Mouse (Mus musculus): Measurements from ENCODE around the gene Npb. TPM values are rescaled to one million over a fixed set of nuclear protein-coding genes. Genes with fewer than 3 reads are reported as not detected.
A peak's percentile ranks its signal among the peaks of the same experiment; 100 is the strongest.

Gene Npb
- polyA plus RNA-seq, 1 experiment from 2014 or later, result 13.6 TPM

- H3K36me3 ChIP-seq (ENCODE audit: control insufficient read depth, insufficient read depth), result peaks cover 41% of the 10 kb centered on the region
Observed at GRCm38 (mm10) chr11:120583937-120584336, 24.3 kb upstream of the Npb start.

GRCm38 (mm10) chr11:120588531-120588930 is 19.7 kb upstream of the Npb start:
- ATAC-seq (replicated peaks; ENCODE audit: extremely low read depth, insufficient read depth, low FRiP score), result no peak
- no peak overlapping the region for H3K9ac ChIP-seq (ENCODE audit: low read length)
- WGBS, result 80% methylated on average over 6 of the region's 6 CpGs
- H3K4me1 ChIP-seq (ENCODE audit: control insufficient read depth, insufficient read depth, low read length), result no peaks in the 10 kb centered on the region
- no peak overlapping the region for H3K4me3 ChIP-seq (ENCODE audit: low read length)
- no peak overlapping the region for H3K4me2 ChIP-seq (ENCODE audit: low read depth, low read length)
- H3K36me3 ChIP-seq (ENCODE audit: control insufficient read depth, insufficient read depth), result peaks cover 65% of the 10 kb centered on the region
- no peak overlapping the region for H3K27ac ChIP-seq (ENCODE audit: low read length)
- no peaks in the 10 kb centered on the region for H3K27me3 ChIP-seq (ENCODE audit: control insufficient read depth, insufficient read depth, low read length)
- peaks cover 3% of the 10 kb centered on the region; the same call in 1 of the 2 replicates for H3K9me3 ChIP-seq (replicated peaks; ENCODE audit: control insufficient read depth, low read length)

More at GRCm38 (mm10) chr11:120583937-120584336, 24.3 kb upstream of the Npb start:
- no peak for ATAC-seq (replicated peaks; ENCODE audit: extremely low read depth, insufficient read depth, low FRiP score)
- H3K4me2 ChIP-seq (ENCODE audit: low read depth, low read length), result no peak overlapping the region
- H3K27me3 ChIP-seq (ENCODE audit: control insufficient read depth, insufficient read depth, low read length), result no peaks in the 10 kb centered on the region
- H3K4me3 ChIP-seq (ENCODE audit: low read length), result no peak overlapping the region
- H3K27ac ChIP-seq (ENCODE audit: low read length), result no peak overlapping the region
- 97% methylated on average over 1 of the region's 1 CpGs for WGBS
- peaks cover 20% of the 10 kb centered on the region for H3K4me1 ChIP-seq (ENCODE audit: control insufficient read depth, insufficient read depth, low read length)
- H3K9me3 ChIP-seq (replicated peaks; ENCODE audit: control insufficient read depth, low read length), result peaks cover 3% of the 10 kb centered on the region; the same call in 1 of the 2 replicates
- no peak overlapping the region for H3K9ac ChIP-seq (ENCODE audit: low read length)

- H3K27ac ChIP-seq (ENCODE audit: low read length), result peak overlapping the region; percentile 88
- H3K4me2 ChIP-seq (ENCODE audit: low read depth, low read length), result peak overlapping the region; percentile 77
- H3K9ac ChIP-seq (ENCODE audit: low read length), result peak overlapping the region; percentile 88
- H3K36me3 ChIP-seq (ENCODE audit: control insufficient read depth, insufficient read depth), result peaks cover 40% of the 10 kb centered on the region
- H3K27me3 ChIP-seq (ENCODE audit: control insufficient read depth, insufficient read depth, low read length), result no peaks in the 10 kb centered on the region
- WGBS, result 3% methylated on average over 88 of the region's 99 CpGs
- peak overlapping the region; percentile 91 for H3K4me3 ChIP-seq (ENCODE audit: low read length)
- peaks cover 17% of the 10 kb centered on the region for H3K4me1 ChIP-seq (ENCODE audit: control insufficient read depth, insufficient read depth, low read length)
- no peaks in the 10 kb centered on the region for H3K9me3 ChIP-seq (replicated peaks; ENCODE audit: control insufficient read depth, low read length)
- ATAC-seq (replicated peaks; ENCODE audit: extremely low read depth, insufficient read depth, low FRiP score), result peak; percentile 20
Observed at GRCm38 (mm10) chr11:120597240-120598235, 10.7 kb upstream of the Npb start.

- Histone ChIP-seq H3K36me3 (ENCODE audit: control insufficient read depth, insufficient read depth) (peaks cover 40% of the 10 kb centered on the region), H3K9ac (ENCODE audit: low read length) (peak within 1 kb of the TSS; percentile 88), H3K27ac (ENCODE audit: low read length) (peak within 1 kb of the TSS; percentile 88), H3K27me3 (ENCODE audit: control insufficient read depth, insufficient read depth, low read length) (no peaks in the 10 kb centered on the region), H3K4me1 (ENCODE audit: control insufficient read depth, insufficient read depth, low read length) (peaks cover 17% of the 10 kb centered on the region), H3K9me3 (replicated peaks; ENCODE audit: control insufficient read depth, low read length) (no peaks in the 10 kb centered on the region), H3K4me2 (ENCODE audit: low read depth, low read length) (peak within 1 kb of the TSS; percentile 90), H3K4me3 (ENCODE audit: low read length) (peak within 1 kb of the TSS; percentile 91)
- peak; percentile 96 for ATAC-seq (replicated peaks; ENCODE audit: extremely low read depth, insufficient read depth, low FRiP score)
- WGBS, result under 1% methylated on average over 84 of the region's 88 CpGs
Observed at GRCm38 (mm10) chr11:120598283-120598989, 9.8 kb upstream of the Npb start, which contains the start of the genes Alyref and Anapc11. Gene Alyref (minus strand): TSS chr11:120598365. Gene Anapc11 (plus strand): TSS chr11:120598421.

- no peaks in the 10 kb centered on the region for H3K9me3 ChIP-seq (replicated peaks; ENCODE audit: control insufficient read depth, low read length)
- no peaks in the 10 kb centered on the region for H3K27me3 ChIP-seq (ENCODE audit: control insufficient read depth, insufficient read depth, low read length)
- H3K4me3 ChIP-seq (ENCODE audit: low read length), result peak overlapping the region; percentile 91
- peak overlapping the region; percentile 73; the same call in 1 of the 2 replicates for H3K27ac ChIP-seq (ENCODE audit: low read length)
- peak overlapping the region; percentile 75 for H3K9ac ChIP-seq (ENCODE audit: low read length)
- 47% methylated on average over 17 of the region's 17 CpGs for WGBS
- H3K4me2 ChIP-seq (ENCODE audit: low read depth, low read length), result peak overlapping the region; percentile 90
- peaks cover 17% of the 10 kb centered on the region for H3K4me1 ChIP-seq (ENCODE audit: control insufficient read depth, insufficient read depth, low read length)
- no peak for ATAC-seq (replicated peaks; ENCODE audit: extremely low read depth, insufficient read depth, low FRiP score)
- H3K36me3 ChIP-seq (ENCODE audit: control insufficient read depth, insufficient read depth), result peaks cover 39% of the 10 kb centered on the region
Observed at GRCm38 (mm10) chr11:120598990-120599549, 9.2 kb upstream of the Npb start.

- H3K27me3 ChIP-seq (ENCODE audit: control insufficient read depth, insufficient read depth, low read length), result no peaks in the 10 kb centered on the region
- WGBS, result 85% methylated on average over 3 of the region's 3 CpGs
- ATAC-seq (replicated peaks; ENCODE audit: extremely low read depth, insufficient read depth, low FRiP score), result no peak
- no peaks in the 10 kb centered on the region for H3K9me3 ChIP-seq (replicated peaks; ENCODE audit: control insufficient read depth, low read length)
- no peak overlapping the region for H3K27ac ChIP-seq (ENCODE audit: low read length)
- peaks cover 17% of the 10 kb centered on the region for H3K4me1 ChIP-seq (ENCODE audit: control insufficient read depth, insufficient read depth, low read length)
- no peak overlapping the region for H3K4me3 ChIP-seq (ENCODE audit: low read length)
- no peak overlapping the region for H3K4me2 ChIP-seq (ENCODE audit: low read depth, low read length)
- H3K9ac ChIP-seq (ENCODE audit: low read length), result no peak overlapping the region
- peaks cover 29% of the 10 kb centered on the region for H3K36me3 ChIP-seq (ENCODE audit: control insufficient read depth, insufficient read depth)
Observed at GRCm38 (mm10) chr11:120600716-120601115, 7.6 kb upstream of the Npb start.

GRCm38 (mm10) chr11:120603545-120603944 is 4.7 kb upstream of the Npb start:
- Histone ChIP-seq H3K9ac (ENCODE audit: low read length) (no peak overlapping the region), H3K36me3 (ENCODE audit: control insufficient read depth, insufficient read depth) (peaks cover 21% of the 10 kb centered on the region), H3K4me2 (ENCODE audit: low read depth, low read length) (no peak overlapping the region), H3K4me3 (ENCODE audit: low read length) (no peak overlapping the region), H3K27me3 (ENCODE audit: control insufficient read depth, insufficient read depth, low read length) (no peaks in the 10 kb centered on the region), H3K27ac (ENCODE audit: low read length) (no peak overlapping the region), H3K9me3 (replicated peaks; ENCODE audit: control insufficient read depth, low read length) (no peaks in the 10 kb centered on the region), H3K4me1 (ENCODE audit: control insufficient read depth, insufficient read depth, low read length) (peaks cover 18% of the 10 kb centered on the region)
- WGBS, result 80% methylated on average over 2 of the region's 2 CpGs
- ATAC-seq (replicated peaks; ENCODE audit: extremely low read depth, insufficient read depth, low FRiP score), result no peak

GRCm38 (mm10) chr11:120605667-120606066 is 2.6 kb upstream of the Npb start:
- peaks cover 23% of the 10 kb centered on the region for H3K4me1 ChIP-seq (ENCODE audit: control insufficient read depth, insufficient read depth, low read length)
- H3K36me3 ChIP-seq (ENCODE audit: control insufficient read depth, insufficient read depth), result peaks cover 24% of the 10 kb centered on the region
- H3K27me3 ChIP-seq (ENCODE audit: control insufficient read depth, insufficient read depth, low read length), result no peaks in the 10 kb centered on the region
- no peak for ATAC-seq (replicated peaks; ENCODE audit: extremely low read depth, insufficient read depth, low FRiP score)
- no peak overlapping the region for H3K9ac ChIP-seq (ENCODE audit: low read length)
- 86% methylated on average over 7 of the region's 7 CpGs for WGBS
- H3K4me3 ChIP-seq (ENCODE audit: low read length), result no peak overlapping the region
- no peak overlapping the region for H3K27ac ChIP-seq (ENCODE audit: low read length)
- H3K4me2 ChIP-seq (ENCODE audit: low read depth, low read length), result no peak overlapping the region
- no peaks in the 10 kb centered on the region for H3K9me3 ChIP-seq (replicated peaks; ENCODE audit: control insufficient read depth, low read length)

Data from heart, embryonic 16.5 days (tissue).